Mouse (Mus musculus) megakaryocyte progenitor cell, adult 5-6 weeks (primary cell): ENCODE data around the gene Gm16513. TPM values are rescaled to one million over a fixed set of nuclear protein-coding genes. Genes with fewer than 3 reads are reported as not detected.
"Not testable (repeated sequence)": the region's sequence is repeated elsewhere in the genome, so short reads cannot be mapped to it uniquely, and the experiment has no call there.

Experiments
- ATAC-seq: replicated peaks from 2 replicates; pipeline ENCODE4 v1.8.0; 2016; ENCODE audit warnings: mild to moderate bottlenecking, moderate TSS enrichment, inconsistent platforms; ENCODE audit not compliant: poor library complexity
- total RNA-seq, 2 experiments: library from RNA; stranded (forward) in 1 of 2; stranded (reverse) in 1 of 2; fragments of 157-497, 149-512 nt in 1 of 2; fragments of 200-1000 nt in 1 of 2; gene quantifications; 2 replicates each; pipeline versions ENCODE4 v1.2.3 to v1.2.4; 2015 to 2017

Gm16513 gene
- total RNA-seq (2015) (not detected in 2 replicates), total RNA-seq (2017) (not detected in 2 replicates)

DNA sequence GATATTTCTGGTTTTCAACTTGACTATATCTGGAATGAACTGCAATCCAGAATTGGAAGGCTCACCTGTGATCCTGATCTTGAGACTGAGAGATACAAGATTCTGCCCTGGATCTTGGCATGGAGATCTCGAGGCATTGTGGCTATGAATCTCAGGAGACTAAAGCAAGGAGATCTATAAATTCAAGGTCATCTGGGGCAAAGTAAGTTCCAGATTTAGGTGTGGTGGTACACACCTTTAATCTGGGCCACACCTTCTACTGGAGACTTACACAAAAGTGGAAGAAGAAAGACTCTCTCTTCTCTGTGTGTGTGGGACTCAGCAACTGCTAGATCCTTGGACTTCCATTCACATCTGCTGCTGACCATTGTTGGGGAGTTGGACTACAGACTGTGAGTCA is at the start of gene Gm16513:
Gene Gm16513, plus strand, starts transcription at position 301 of the 400 bp plus-strand sequence.
- not testable (repeated sequence) for ATAC-seq

Other genes starting within 250 kb of the Gm16513 start
- gene Gm6367, start 194.0 kb upstream of the Gm16513 start, total RNA-seq (2015): not detected in 2 replicates
- not detected in 2 replicates for gene Gm6367, start 194.0 kb upstream of the Gm16513 start, total RNA-seq (2017)
- not detected in 2 replicates for gene Gm7942, start 75.7 kb upstream of the Gm16513 start, total RNA-seq (2015)
- not detected in 2 replicates for gene Gm7942, start 75.7 kb upstream of the Gm16513 start, total RNA-seq (2017)
- gene Gm10424, start 90.1 kb downstream of the Gm16513 start, total RNA-seq (2015): not detected in 2 replicates
- not detected in 2 replicates for gene Gm10424, start 90.1 kb downstream of the Gm16513 start, total RNA-seq (2017)
- gene Gm3259, start 123.3 kb downstream of the Gm16513 start, total RNA-seq (2015): not detected in 2 replicates
- gene Gm3259, start 123.3 kb downstream of the Gm16513 start, total RNA-seq (2017): not detected in 2 replicates